Comparison of ENCODE assay signal across 8 mouse cellular contexts in the genomic region with DNA sequence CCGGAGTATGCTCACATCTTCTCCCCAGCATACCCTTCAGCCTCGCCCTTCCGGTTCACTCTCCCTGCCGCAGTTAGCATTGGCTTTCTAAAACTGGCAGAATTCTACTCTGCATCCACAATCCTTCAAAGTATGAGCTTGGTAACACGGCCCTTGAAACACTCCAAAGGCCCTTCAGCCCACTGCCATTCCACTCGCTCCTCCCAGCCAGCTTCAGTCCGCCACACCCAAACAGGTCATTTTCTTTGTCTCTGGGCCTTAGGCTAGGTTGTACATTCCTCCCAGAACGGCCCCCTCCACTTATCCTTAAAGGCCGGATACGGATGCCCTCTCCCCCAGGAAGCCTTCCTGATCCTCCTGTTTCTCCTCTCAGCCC. TPM values are rescaled to one million over a fixed set of nuclear protein-coding genes. Genes with fewer than 3 reads are reported as not detected.
A peak's percentile ranks its signal among the peaks of the same experiment; 100 is the strongest.
DNase-seq lines count a peak whose midpoint lies in the region; ATAC-seq and TF ChIP-seq lines count a peak whose summit lies in the region.
"Had no signal": no experiment of that assay in that cellular context is flagged by ENCODE, and none has a peak within 500 bp of the region (broad histone marks: within the 10 kb centered on the region; RNA-seq: fewer than 3 reads in every experiment).

No protein-coding gene starts in this region.

- no peak overlapping the region for H3K9ac ChIP-seq in liver, adult 2 months (ENCODE audit: low read depth, low read length)
- H3K9ac ChIP-seq in heart, embryonic 15.5 days = no peak overlapping the region
- no peak overlapping the region for H3K9ac ChIP-seq in limb, embryonic 14.5 days (ENCODE audit: low read depth, low read length, severe bottlenecking)

- H3K27me3 ChIP-seq in liver, adult 2 months (ENCODE audit: control insufficient read depth, insufficient read depth, low read length) = no peaks in the 10 kb centered on the region
- H3K27me3 ChIP-seq in heart, embryonic 15.5 days = no peaks in the 10 kb centered on the region
- H3K27me3 ChIP-seq in limb, embryonic 14.5 days (ENCODE audit: control insufficient read depth, insufficient read depth, low read length) = no peaks in the 10 kb centered on the region
- no peaks in the 10 kb centered on the region for H3K27me3 ChIP-seq in small intestine, adult 2 months (ENCODE audit: control insufficient read depth, insufficient read depth, low read length)

- WGBS in liver, adult 2 months = 43% methylated on average over 10 of the region's 10 CpGs
- WGBS in heart, embryonic 15.5 days = 31% methylated on average over 10 of the region's 10 CpGs
- WGBS in limb, embryonic 14.5 days = 31% methylated on average over 10 of the region's 10 CpGs
- WGBS in small intestine, adult 2 months = 23% methylated on average over 10 of the region's 10 CpGs

- 0 out of 2 replicates have a peak, but pooled peaks have one; percentile 11 for ATAC-seq in heart, embryonic 15.5 days (replicated peaks; ENCODE audit: insufficient number of reproducible peaks, insufficient read depth, low FRiP score, low read depth)
- no peak for ATAC-seq in limb, embryonic 14.5 days (ENCODE audit: low FRiP score, low read depth)

- H3K79me2 ChIP-seq in liver, adult 2 months (ENCODE audit: control insufficient read depth, insufficient read depth, low read length) = no peaks in the 10 kb centered on the region

- H3K9me3 ChIP-seq in heart, embryonic 15.5 days (replicated peaks) = no peaks in the 10 kb centered on the region
- no peaks in the 10 kb centered on the region for H3K9me3 ChIP-seq in limb, embryonic 14.5 days (ENCODE audit: control insufficient read depth, low read length)

- TF ChIP-seq POLR2A in liver, adult 2 months (IDR thresholded peaks at IDR 0.05; ENCODE audit: extremely low read depth, insufficient read depth, low read length) = no peak
- no peak for TF ChIP-seq POLR2A in limb, embryonic 14.5 days (IDR thresholded peaks at IDR 0.05; ENCODE audit: borderline replicate concordance, extremely low read depth, insufficient read depth, insufficient read length)
- no peak for TF ChIP-seq POLR2A in small intestine, adult 2 months (IDR thresholded peaks at IDR 0.05; ENCODE audit: low read depth, low read length)

- no peak overlapping the region for H3K4me3 ChIP-seq in liver, adult 2 months (ENCODE audit: insufficient read depth, low read depth, low read length)
- H3K4me3 ChIP-seq in heart, embryonic 15.5 days = no peak overlapping the region
- H3K4me3 ChIP-seq in limb, embryonic 14.5 days (replicated peaks; ENCODE audit: low read length) = no peak overlapping the region
- H3K4me3 ChIP-seq in small intestine, adult 2 months (ENCODE audit: low read depth, low read length) = no peak overlapping the region

- DNase-seq in liver, adult 2 months (ENCODE audit: extremely low read depth, low read depth, low spot score) = no peak
- DNase-seq in liver = no peak
- no peak for DNase-seq in limb, embryonic 14.5 days (ENCODE audit: low spot score)
- DNase-seq in urinary bladder, postnatal 36 days (ENCODE audit: low spot score in 2 of 2) = no peak
- DNase-seq in urinary bladder, postnatal 10 days (ENCODE audit: low spot score) = no peak
- DNase-seq: right cerebral cortex, adult 18-20 months had no signal

- H3K27ac ChIP-seq in liver, adult 2 months (replicated peaks; ENCODE audit: insufficient read depth, low read depth, low read length) = peak overlapping the region; percentile 39
- H3K27ac ChIP-seq in heart, embryonic 15.5 days = peak overlapping the region; percentile 70
- H3K27ac ChIP-seq in limb, embryonic 14.5 days (replicated peaks; ENCODE audit: low read depth, low read length) = no peak overlapping the region
- H3K27ac ChIP-seq in small intestine, adult 2 months (ENCODE audit: insufficient read depth, low read depth, low read length) = peak overlapping the region; percentile 63

- H3K4me2 ChIP-seq in heart, embryonic 15.5 days = peak overlapping the region; percentile 24; the same call in 1 of the 2 replicates
- peak overlapping the region; percentile 13; the same call in 1 of the 2 replicates for H3K4me2 ChIP-seq in limb, embryonic 14.5 days (replicated peaks; ENCODE audit: low read depth, low read length, severe bottlenecking)

- H3K36me3 ChIP-seq in liver, adult 2 months (ENCODE audit: control insufficient read depth, insufficient read depth, low read length) = no peaks in the 10 kb centered on the region
- H3K36me3 ChIP-seq in heart, embryonic 15.5 days = no peaks in the 10 kb centered on the region
- H3K36me3 ChIP-seq in limb, embryonic 14.5 days (ENCODE audit: control insufficient read depth, insufficient read depth, low read length) = no peaks in the 10 kb centered on the region; the same call in 1 of the 2 replicates
- H3K36me3 ChIP-seq in small intestine, adult 2 months (ENCODE audit: control insufficient read depth, insufficient read depth, low read length) = peaks cover 18% of the 10 kb centered on the region

- peaks cover 15% of the 10 kb centered on the region for H3K4me1 ChIP-seq in liver, adult 2 months (ENCODE audit: control insufficient read depth, insufficient read depth, low read length)
- peaks cover 39% of the 10 kb centered on the region for H3K4me1 ChIP-seq in heart, embryonic 15.5 days (replicated peaks)
- peaks cover 27% of the 10 kb centered on the region for H3K4me1 ChIP-seq in limb, embryonic 14.5 days (ENCODE audit: control insufficient read depth, insufficient read depth, low read length)
- peaks cover 15% of the 10 kb centered on the region for H3K4me1 ChIP-seq in small intestine, adult 2 months (ENCODE audit: control insufficient read depth, insufficient read depth, insufficient read length, low read length)

- no peak for TF ChIP-seq CTCF in liver, adult 2 months (IDR thresholded peaks at IDR 0.05; ENCODE audit: low read depth, low read length)
- no peak for TF ChIP-seq CTCF in small intestine, adult 2 months (IDR thresholded peaks at IDR 0.05; ENCODE audit: extremely low read depth, insufficient read length, insufficient replicate concordance, low read depth, low read length)

RNA-seq across cellular contexts. Expression of a gene that starts 26.1 kb away (rescaled TPM):
- 6.0 and 10.7 TPM in 2 replicates for total RNA-seq in liver, adult 2 months (2014; rRNA removed)
- polyA plus RNA-seq in liver, adult 2 months (2012; rRNA removed) = 12.3 and 17.0 TPM in 2 replicates
- polyA plus RNA-seq in heart, embryonic 15.5 days (2015; fragmentation: Nextera tagmentation; extraction: Ambion mirVana) = 67.3 and 72.8 TPM in 2 replicates
- 62.0 and 70.9 TPM in 2 replicates for polyA plus RNA-seq in limb, embryonic 14.5 days (2012; rRNA removed)
- 92.2 and 96.6 TPM in 2 replicates for polyA plus RNA-seq in limb, embryonic 14.5 days (2014; fragmentation: Nextera tagmentation; extraction: Ambion mirVana)
- polyA plus RNA-seq in small intestine, adult 2 months (2012; rRNA removed) = 37.6 and 97.6 TPM in 2 replicates
